Mouse (Mus musculus) forebrain, embryonic 13.5 days (tissue): ENCODE measurements at regions not wholly inside any gene's neighbourhood (a gene's known extent, or its start where the extent isn't known, plus 50 kb on each side); places are given as distances from the start of the nearest gene placed in this dataset.
A peak's percentile ranks its signal among the peaks of the same experiment; 100 is the strongest.

Source experiments
- ATAC-seq: fragments of 200-750 bp; cut with Nextera tagmentation; 2 replicates; pipeline ENCODE4 v1.8.0; 2017
- H3K27ac ChIP-seq: fragments of 300-500 bp; sonication (generic); 2 replicates; pipeline ENCODE4 v1.5.1; 2015; ENCODE audit warnings: inconsistent platforms, mild to moderate bottlenecking, moderate library complexity
- H3K27me3 ChIP-seq: fragments of 300-500 bp; sonication (generic); 2 replicates; pipeline ENCODE4 v1.6.1; 2015; ENCODE audit warnings: mild to moderate bottlenecking, inconsistent platforms
- H3K36me3 ChIP-seq: fragments of 300-500 bp; sonication (generic); 2 replicates; pipeline ENCODE4 v1.6.1; 2015; ENCODE audit warnings: mild to moderate bottlenecking, inconsistent platforms; ENCODE audit not compliant: poor library complexity, severe bottlenecking
- H3K4me1 ChIP-seq: fragments of 300-500 bp; sonication (generic); 2 replicates; pipeline ENCODE4 v1.6.1; 2015; ENCODE audit warnings: inconsistent platforms
- H3K4me2 ChIP-seq: fragments of 300-500 bp; sonication (generic); 2 replicates; pipeline ENCODE4 v1.6.1; 2015; ENCODE audit warnings: inconsistent platforms, mild to moderate bottlenecking, moderate library complexity
- H3K4me3 ChIP-seq: fragments of 300-500 bp; sonication (generic); 2 replicates; pipeline ENCODE4 v1.5.1; 2015; ENCODE audit warnings: mild to moderate bottlenecking, inconsistent platforms
- H3K9ac ChIP-seq: fragments of 300-500 bp; sonication (generic); 2 replicates; pipeline ENCODE4 v1.6.1; 2015; ENCODE audit warnings: mild to moderate bottlenecking, inconsistent platforms
- H3K9me3 ChIP-seq: fragments of 300-500 bp; sonication (generic); replicated peaks from 2 replicates; pipeline ENCODE4 v1.6.1; 2016; ENCODE audit warnings: inconsistent platforms
- WGBS: fragments of 180-500 bp; shearing (Covaris S2); methylation state at CpG from one replicate; pipeline ENCODE4 v1.1.7; 2015; 5-methylcytosine and 5-hydroxymethylcytosine counted together

DNA sequence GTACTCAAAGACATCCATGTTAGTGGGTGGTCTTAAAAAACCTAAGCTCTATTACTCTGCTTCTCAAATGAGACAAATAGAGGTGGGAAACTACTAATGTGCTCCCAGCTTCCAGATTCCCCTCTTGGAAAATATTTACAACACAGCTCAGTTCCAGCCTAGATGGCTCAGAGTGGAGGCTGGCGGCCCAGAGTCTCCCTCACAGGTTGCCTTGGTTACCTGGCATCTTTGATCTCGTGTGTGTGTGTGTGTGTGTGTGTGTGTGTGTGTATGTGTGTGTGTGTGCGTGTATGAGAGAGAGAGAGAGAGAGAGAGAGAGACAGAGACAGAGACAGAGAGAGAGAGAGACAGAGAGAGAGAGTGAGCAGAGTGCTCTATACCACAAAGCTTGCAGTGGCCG, 82.2 kb downstream of the E030025P04Rik start:
- Histone ChIP-seq H3K36me3 (no peaks in the 10 kb centered on the region), H3K27ac (no peak overlapping the region), H3K4me2 (no peak overlapping the region), H3K4me3 (no peak overlapping the region), H3K9me3 (no peaks in the 10 kb centered on the region), H3K4me1 (no peaks in the 10 kb centered on the region), H3K9ac (no peak overlapping the region), H3K27me3 (no peaks in the 10 kb centered on the region)
- no peak for ATAC-seq
- 65% methylated on average over 4 of the region's 4 CpGs for WGBS

DNA sequence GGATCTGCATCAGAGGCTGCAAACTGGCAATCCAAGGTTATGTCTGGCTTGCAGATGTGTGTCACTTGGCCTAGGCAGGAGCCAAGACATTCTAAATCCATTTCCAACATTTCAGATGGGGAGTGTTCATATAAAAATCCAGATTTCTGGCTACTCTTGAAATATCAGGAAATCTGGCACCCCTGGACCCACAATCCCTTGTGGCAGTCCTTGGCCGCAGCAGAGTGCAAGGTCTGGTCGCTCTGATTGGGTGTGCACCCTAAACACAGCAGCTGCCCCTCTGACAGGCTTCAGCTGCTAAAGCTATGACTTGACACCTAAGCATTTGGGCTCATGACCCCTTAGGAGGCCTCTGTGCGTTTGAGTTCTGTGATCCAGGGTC, 83.7 kb downstream of the E030025P04Rik start:
- 82% methylated on average over 3 of the region's 3 CpGs for WGBS
- Histone ChIP-seq H3K27ac (no peak overlapping the region), H3K36me3 (no peaks in the 10 kb centered on the region), H3K4me3 (no peak overlapping the region), H3K9me3 (no peaks in the 10 kb centered on the region), H3K27me3 (no peaks in the 10 kb centered on the region), H3K4me1 (no peaks in the 10 kb centered on the region), H3K9ac (no peak overlapping the region), H3K4me2 (no peak overlapping the region)
- ATAC-seq: no peak

DNA sequence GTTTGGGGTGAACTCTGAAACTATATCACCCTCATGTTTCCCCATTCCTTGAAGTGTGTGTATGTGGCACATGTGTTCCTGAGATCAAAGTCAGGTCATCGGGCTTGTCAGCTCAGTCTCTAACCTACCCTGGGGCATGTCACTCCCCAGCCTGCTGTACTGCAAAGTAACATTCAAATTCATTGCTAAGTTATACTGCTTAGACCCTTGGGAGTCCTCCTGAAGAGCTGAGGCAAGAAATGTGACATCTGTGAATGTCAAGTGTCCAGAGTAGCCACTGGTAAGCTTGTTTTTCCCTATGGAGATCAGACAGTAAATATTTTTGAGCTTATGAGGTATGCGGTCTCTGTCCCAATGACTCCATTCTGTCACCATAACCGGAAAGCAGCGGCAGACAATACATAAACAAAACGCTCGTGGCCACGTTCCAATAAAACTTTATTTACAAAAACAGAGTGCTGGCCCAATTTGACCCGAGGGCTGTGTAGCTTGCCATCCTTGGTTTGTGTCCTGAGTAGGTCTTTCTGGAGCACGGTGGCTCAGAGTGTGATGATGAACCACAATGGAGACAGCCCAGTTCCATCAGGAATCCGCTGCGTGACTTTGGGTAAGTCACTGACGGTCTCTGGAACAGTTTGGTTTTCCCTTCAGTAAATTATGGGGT, 84.2 kb downstream of the E030025P04Rik start:
- H3K4me1 ChIP-seq: no peaks in the 10 kb centered on the region
- WGBS: 91% methylated on average over 12 of the region's 12 CpGs
- no peak overlapping the region for H3K4me3 ChIP-seq
- H3K9ac ChIP-seq: no peak overlapping the region
- no peaks in the 10 kb centered on the region for H3K36me3 ChIP-seq
- ATAC-seq: no peak
- no peaks in the 10 kb centered on the region for H3K27me3 ChIP-seq
- H3K9me3 ChIP-seq: no peaks in the 10 kb centered on the region
- H3K27ac ChIP-seq: no peak overlapping the region
- H3K4me2 ChIP-seq: no peak overlapping the region

DNA sequence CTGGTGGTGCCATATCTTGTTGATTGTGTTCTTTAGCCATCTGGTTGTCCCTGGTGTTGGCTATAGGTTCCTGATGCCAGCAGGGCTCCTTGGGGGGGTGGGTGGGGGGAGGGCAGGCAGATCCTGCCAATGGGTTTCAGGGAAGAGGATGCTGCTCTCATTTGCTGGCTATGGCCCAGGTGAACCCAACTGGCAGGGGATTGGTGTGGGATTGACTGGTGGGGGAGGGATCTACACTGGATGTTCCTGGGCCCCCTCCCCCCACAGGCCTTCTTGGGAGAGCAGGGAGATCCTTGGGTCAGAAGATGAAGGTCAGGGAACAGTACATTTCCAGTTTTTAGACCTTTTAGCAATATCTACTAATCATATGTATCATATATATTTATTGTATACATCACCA, 86.1 kb downstream of the E030025P04Rik start:
- Histone ChIP-seq H3K4me1 (no peaks in the 10 kb centered on the region), H3K27me3 (no peaks in the 10 kb centered on the region), H3K36me3 (no peaks in the 10 kb centered on the region), H3K4me2 (no peak overlapping the region), H3K9ac (no peak overlapping the region), H3K27ac (no peak overlapping the region), H3K4me3 (no peak overlapping the region), H3K9me3 (no peaks in the 10 kb centered on the region)
- ATAC-seq: no peak

DNA sequence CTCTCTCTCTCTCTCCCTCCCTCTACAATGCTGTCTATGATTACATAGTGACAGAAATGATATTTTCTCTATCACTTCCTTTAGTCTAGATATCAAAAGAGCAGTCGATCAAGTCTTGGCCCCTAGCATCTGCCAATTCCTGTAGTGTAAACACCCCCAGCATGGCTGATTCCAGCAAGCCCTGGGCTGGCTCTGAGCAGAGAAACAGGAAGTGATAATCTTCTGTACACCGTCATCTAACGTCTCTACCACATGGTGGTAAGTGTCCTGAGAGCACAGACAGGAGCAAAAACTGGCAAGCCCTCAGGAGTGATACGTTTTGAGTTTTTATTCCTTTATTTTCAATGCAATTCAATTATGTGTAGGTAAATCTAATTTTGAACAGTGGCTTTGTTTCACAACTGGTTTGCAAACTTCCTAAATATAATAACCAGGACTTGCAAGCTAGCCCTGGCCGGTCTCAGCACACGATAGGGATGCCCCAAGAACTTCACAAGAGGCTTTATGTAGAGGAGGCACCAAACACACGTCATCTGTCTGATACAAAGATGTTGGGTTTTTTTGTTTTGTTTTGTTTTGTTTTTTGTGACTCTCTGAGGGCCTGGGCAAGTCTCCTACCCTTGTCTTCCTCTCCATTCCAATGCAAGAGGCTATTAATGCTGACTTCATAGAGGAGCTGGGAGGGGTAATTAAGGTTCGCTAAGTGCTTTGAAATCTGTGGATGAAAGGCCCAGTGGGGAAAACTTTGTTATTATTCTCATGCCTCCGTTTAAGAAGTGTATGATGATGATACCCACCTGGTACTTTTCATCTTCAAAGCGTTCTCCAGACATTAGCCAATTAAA, 95.7 kb downstream of the E030025P04Rik start:
- Histone ChIP-seq H3K36me3 (no peaks in the 10 kb centered on the region), H3K4me3 (no peak overlapping the region), H3K4me1 (no peaks in the 10 kb centered on the region), H3K27me3 (no peaks in the 10 kb centered on the region), H3K27ac (no peak overlapping the region), H3K9ac (no peak overlapping the region), H3K4me2 (no peak overlapping the region), H3K9me3 (no peaks in the 10 kb centered on the region)
- no peak for ATAC-seq
- WGBS: 73% methylated on average over 10 of the region's 10 CpGs

DNA sequence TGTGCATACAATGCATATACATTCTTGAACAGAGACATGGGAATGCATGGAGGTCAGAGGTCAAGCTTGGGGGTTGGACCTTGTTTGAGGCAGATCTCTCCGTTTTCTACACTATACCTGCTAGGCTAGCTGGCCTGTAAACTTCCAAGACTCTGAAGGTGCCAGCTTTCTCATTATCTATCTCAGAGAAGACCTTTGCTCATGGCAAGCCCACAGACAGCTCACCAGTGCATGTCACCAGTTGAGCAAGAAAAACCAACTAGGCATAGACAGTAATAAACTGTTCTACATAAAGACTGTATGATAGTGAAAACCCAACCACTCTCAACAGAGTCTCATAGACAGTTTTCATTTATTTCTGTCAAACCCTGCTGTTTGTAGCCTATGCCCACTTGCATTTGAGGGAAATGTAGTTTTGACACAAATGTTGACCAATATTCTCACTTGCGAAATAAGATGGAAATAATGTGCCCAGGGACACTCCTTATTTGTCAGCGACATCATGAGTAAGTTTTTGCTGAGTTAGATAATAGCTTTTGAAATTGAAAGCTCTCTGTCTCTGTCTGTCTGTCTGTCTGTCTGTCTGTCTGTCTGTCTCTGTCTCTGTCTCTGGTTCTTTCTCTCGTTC, 96.6 kb downstream of the E030025P04Rik start:
- H3K4me1 ChIP-seq: no peaks in the 10 kb centered on the region
- no peak overlapping the region for H3K27ac ChIP-seq
- no peak overlapping the region for H3K9ac ChIP-seq
- 86% methylated on average over 4 of the region's 4 CpGs for WGBS
- H3K4me2 ChIP-seq: no peak overlapping the region
- no peaks in the 10 kb centered on the region for H3K27me3 ChIP-seq
- H3K9me3 ChIP-seq: no peaks in the 10 kb centered on the region
- ATAC-seq: no peak
- no peak overlapping the region for H3K4me3 ChIP-seq
- H3K36me3 ChIP-seq: no peaks in the 10 kb centered on the region

DNA sequence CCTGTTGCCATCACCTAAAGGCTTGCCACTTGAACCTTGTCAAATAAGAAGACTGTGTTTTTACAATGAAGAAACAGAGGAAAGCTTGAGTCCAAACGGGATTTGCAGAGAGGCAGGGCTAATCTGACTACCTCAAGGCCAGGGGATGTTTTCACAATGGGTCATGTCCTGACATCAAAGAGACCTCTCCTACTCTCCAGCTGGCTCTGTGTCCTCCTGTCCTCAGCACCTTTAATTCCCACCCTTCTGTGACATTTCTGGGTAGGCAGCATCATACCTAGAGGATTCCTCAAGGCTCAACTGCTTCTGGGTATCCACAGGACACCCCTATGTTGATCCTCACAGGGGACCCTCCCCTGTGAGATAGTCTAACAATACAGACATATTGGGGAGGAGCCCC, 97.7 kb downstream of the E030025P04Rik start:
- H3K4me3 ChIP-seq: no peak overlapping the region
- no peaks in the 10 kb centered on the region for H3K36me3 ChIP-seq
- H3K27ac ChIP-seq: no peak overlapping the region
- H3K27me3 ChIP-seq: no peaks in the 10 kb centered on the region
- no peaks in the 10 kb centered on the region for H3K4me1 ChIP-seq
- H3K9ac ChIP-seq: no peak overlapping the region
- WGBS: 50% methylated on average over 1 of the region's 1 CpGs
- no peak overlapping the region for H3K4me2 ChIP-seq
- no peak for ATAC-seq
- no peaks in the 10 kb centered on the region for H3K9me3 ChIP-seq

DNA sequence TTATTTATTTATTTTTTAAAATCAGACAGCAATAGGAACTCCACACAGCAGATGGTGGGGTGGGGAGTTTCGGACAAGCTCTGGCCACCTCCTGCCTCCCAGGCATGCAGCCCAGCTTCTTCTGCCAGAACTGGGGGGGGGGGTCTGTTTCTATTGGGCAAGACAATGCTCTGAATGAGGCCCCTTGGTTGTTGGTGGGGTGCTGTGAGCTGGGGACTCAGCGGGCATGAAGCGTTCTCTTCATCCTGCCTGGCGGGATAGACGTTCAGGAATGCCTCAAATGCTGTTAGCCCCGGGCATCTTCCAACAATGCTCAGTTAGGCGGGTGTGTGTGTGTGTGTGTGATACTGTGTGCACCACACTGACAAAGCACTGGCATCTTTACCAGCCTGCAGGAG, 103.7 kb downstream of the E030025P04Rik start:
- H3K9me3 ChIP-seq: no peaks in the 10 kb centered on the region

DNA sequence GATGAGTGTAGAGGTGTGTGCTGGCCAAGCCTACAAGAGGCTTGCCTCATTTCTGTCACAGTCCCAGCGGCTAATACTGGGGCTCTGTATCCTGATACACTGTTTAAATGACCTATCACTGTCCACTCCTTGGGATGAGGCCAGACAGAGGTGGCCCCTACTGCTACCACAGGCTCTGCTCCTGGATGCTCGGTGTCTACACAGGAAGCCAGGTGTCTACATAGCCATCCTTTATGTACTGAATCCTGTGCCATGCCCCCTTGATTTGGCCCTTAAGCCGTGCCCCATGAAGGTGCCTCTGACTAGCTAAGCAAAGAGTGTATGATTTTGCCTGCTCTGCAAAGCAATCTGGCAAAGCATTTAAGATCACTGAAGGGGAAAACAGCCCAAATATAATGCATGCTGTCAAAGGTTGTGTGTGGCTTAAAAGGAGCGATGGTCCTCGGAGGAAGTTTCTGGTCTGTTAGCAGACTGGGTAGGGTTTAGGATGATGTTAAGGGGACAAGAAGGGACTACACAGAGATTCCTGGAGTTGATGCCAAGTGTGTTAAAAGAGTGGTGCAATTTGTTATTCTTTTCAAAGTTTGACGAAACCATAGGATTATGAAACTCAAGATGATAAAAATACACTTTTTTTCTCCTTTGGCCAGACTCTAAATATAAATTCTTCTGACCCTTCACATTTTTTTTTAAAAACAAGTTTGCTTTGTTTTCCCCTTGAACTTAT, 104.2 kb downstream of the E030025P04Rik start:
- Histone ChIP-seq H3K9me3 (no peaks in the 10 kb centered on the region), H3K27ac (0 out of 2 replicates have a peak overlapping the region, but pooled peaks have one; percentile 4), H3K36me3 (no peaks in the 10 kb centered on the region), H3K27me3 (no peaks in the 10 kb centered on the region), H3K4me2 (no peak overlapping the region), H3K9ac (no peak overlapping the region), H3K4me3 (no peak overlapping the region), H3K4me1 (peaks cover 17% of the 10 kb centered on the region)
- ATAC-seq: no peak
- 44% methylated on average over 6 of the region's 6 CpGs for WGBS

More for the DNA sequence above, 103.7 kb downstream of the E030025P04Rik start:
- 38% methylated on average over 7 of the region's 7 CpGs for WGBS
- Histone ChIP-seq H3K9ac (no peak overlapping the region), H3K27me3 (no peaks in the 10 kb centered on the region), H3K4me3 (no peak overlapping the region), H3K4me2 (no peak overlapping the region), H3K4me1 (peaks cover 17% of the 10 kb centered on the region), H3K36me3 (no peaks in the 10 kb centered on the region), H3K27ac (peak overlapping the region; percentile 33; the same call in 1 of the 2 replicates)
- peak; percentile 67 for ATAC-seq

DNA sequence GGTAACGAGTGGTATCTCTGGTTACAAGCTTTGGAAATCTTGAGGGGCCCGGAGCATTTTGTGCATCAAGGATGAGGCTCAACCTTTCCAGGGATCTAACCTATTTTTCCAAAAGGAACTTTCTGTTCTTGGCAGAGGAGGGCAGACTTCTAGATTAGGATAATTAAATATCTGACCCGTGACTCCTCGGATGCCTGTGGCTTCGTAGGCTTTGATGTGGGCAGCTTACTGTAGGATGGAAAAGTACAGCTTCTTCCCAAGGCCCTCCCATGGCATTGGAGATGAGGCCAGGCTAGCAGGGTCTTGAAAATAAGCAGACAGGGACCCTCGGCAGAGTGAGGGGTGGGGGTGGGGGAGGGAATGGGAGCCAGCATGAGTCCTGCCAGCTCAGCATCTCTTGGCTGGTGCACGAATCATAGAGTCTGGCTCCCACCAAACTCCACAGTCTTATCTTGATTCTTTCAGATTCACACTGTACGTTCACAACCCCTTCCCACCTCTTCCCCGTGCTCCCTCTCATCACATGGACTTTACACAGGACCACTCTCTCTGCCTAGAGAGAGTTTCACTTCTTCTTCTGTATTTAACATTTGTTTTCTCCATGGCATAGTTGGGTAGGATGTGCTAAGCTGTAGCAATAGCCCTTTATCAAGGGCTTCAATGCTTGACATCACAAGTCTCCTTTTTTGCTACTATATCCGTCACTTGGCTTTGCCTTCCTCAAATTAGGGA, 104.9 kb downstream of the E030025P04Rik start:
- Histone ChIP-seq H3K9me3 (no peaks in the 10 kb centered on the region), H3K9ac (no peak overlapping the region), H3K36me3 (no peaks in the 10 kb centered on the region), H3K27ac (peak overlapping the region; percentile 4; the same call in 1 of the 2 replicates), H3K27me3 (no peaks in the 10 kb centered on the region), H3K4me1 (peaks cover 21% of the 10 kb centered on the region), H3K4me3 (no peak overlapping the region), H3K4me2 (no peak overlapping the region)
- no peak for ATAC-seq
- WGBS: 76% methylated on average over 10 of the region's 10 CpGs

DNA sequence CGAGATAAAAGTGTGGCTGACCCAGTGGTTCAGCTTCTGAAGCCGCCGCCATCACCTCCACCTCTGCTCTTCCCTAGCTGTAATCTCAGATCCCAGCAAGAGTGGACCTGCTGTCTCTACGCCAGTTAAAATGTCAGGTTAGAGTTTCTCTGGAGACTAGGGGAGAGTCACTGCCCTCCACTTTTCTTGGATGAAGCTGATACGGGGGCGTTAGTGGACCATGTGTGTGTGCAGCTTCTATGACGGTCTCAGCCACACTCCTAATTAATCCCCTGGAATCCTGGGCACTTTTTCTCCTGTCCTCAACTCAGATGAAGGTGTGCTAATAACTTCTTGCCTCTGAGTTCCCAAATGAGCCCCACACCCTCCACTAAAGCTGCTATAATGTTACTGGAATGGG, 106.0 kb downstream of the E030025P04Rik start:
- H3K27ac ChIP-seq: no peak overlapping the region
- 83% methylated on average over 7 of the region's 7 CpGs for WGBS
- ATAC-seq: no peak
- H3K4me3 ChIP-seq: no peak overlapping the region
- no peaks in the 10 kb centered on the region for H3K27me3 ChIP-seq
- no peak overlapping the region for H3K4me2 ChIP-seq
- H3K9me3 ChIP-seq: no peaks in the 10 kb centered on the region
- H3K4me1 ChIP-seq: peaks cover 32% of the 10 kb centered on the region
- H3K9ac ChIP-seq: no peak overlapping the region
- no peaks in the 10 kb centered on the region for H3K36me3 ChIP-seq
